Mouse (Mus musculus): ENCODE results near the gene Gm20716.
"Not testable (repeated sequence)": the region's sequence is repeated elsewhere in the genome, so short reads cannot be mapped to it uniquely, and the experiment has no call there.

Gene Gm20716

DNA sequence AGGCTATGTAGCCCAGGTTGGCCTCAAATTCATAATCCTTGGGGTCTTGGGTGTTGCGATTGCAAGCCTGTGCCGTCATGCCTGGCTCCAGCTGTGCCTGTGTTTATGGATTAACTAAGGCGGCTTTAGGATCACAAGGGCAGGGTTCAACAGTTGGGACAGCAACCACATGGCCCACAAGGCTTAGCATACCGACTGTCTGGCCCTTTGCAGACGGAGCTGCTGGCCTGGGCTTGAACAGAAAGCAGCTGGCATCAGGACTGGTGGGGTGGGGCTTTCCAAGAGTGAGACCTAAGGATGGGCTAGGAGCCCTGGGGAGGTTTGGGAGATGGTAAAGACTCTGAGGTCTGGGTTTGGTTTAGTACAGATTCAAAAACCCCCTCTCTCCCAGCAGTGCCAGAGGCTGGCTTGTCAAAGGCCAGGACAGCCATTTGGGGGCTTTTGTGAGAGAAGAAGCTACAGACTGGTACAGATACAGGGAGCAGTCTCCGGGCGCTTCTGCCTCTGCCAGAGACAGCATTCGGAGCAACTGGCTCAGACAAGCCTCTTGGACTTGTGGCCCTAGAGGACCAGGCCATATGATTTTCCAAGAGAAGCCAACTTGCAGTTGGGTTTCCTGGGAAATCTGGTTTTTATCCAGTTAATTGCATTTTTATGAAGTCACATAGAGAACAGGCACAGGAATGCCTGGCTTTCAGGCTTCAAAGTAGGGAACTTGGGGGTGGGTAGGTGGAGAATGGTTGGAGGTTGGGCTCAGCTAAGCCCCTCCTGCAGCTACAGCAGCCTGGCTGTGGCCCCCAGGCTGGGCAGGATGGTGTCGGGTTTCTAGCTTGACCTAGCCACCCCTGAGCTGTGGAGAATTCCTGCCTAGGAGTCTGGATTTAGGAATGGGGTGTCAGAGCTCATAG, 61.0 kb downstream of the Gm20716 start:
- in situ Hi-C loops (cut with MseI, MboI) = no loop called here

DNA sequence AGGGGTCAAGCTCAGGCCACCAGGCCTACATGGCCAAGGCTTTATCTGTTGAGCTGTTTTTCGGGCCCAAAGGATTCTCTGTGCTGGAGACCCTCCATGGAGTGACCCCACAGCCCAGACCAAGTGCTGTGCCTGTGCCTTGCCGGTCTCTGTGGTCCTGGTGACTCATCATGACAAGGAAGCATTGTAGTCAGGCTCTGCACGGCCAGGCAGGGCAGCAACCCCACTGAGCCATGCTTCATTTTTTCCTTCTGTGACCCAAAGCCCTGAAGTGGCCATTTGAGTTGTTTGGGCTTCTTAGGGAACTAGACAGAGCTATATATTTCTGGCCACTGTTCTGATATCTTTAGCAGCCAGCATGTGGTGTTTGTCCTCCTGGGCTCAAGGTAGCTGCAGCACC, 62.4 kb downstream of the Gm20716 start:
- in situ Hi-C loops (cut with MseI, MboI) = no loop called here

DNA sequence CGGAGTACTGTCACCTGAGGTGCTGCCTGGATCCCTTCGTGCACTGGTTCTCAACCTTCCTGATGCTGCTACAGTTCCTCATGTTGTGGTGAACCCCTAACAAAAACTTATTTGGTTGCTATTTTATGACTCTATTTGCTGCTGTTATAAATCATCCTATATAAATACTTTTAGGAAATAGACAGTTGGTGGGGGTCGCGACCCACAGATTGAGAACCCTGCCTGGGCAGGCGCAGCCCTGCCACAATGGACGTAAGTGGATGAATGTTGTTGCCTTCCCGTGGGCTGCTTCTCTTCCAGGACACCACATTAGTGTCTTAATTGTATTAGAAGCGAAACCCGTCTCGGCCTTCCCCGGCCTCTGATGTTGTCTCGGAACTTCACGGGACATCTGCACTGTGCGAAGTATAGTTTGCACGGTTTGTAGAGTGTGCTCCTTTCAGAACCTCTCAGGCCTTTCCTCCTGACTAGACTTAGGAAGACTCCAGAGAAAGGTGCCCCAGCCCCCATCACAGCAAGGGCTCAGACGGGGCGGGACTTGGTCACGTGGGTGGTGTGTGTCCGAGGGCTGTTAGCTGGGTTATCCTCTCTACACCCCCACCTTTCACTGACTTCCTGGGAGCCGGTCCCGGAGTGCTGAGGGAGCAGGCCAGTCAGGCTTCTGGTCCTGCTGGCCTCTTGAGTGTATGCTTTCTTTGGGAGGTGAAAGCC, 63.3 kb downstream of the Gm20716 start:
- in situ Hi-C loops (cut with MseI, MboI) = no loop called here

DNA sequence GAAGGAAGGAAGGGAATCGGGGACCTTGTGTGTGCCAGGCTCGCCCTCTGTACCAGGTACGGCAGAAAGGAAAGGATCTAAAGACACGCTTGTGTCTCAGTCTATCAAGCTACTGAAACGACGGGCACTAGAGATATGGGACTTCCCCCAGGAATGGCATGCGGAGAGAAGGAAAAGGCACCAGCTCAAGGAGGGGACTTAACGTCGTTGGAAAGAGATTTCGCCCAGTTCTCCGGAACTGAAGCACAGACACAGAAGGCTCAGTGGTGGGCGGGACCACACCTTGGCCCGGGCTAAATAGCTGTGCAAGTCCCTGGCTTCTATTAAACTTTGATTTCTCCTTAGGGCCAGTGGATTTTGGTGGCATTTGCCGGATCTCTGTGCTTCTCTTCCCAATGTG, 68.2 kb downstream of the Gm20716 start:
- in situ Hi-C loops (cut with MseI, MboI) = no loop called here

DNA sequence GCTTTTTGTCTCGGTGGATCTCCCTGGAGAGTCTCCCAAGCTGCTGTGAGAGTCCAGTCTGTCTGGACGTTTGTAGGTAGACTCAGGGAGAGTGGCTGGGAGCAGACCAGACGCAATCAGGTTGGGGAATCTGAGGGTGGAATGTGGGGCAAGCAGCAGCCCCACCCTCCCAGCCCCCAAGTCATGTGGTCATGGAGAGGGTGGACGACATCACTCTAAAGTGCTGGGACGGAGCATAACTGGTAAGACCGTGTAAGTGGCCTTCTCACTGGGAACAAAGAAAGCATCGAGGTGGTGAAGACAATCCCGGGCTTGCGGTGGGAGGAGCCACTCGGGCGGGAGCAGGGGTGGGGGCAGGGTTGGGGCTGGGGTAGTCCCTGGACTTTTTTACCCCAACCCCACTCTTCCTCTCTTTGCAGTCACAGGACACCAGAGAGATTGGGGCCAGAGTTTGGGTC, 68.6 kb downstream of the Gm20716 start:
- in situ Hi-C loops (cut with MseI, MboI) = no loop called here

DNA sequence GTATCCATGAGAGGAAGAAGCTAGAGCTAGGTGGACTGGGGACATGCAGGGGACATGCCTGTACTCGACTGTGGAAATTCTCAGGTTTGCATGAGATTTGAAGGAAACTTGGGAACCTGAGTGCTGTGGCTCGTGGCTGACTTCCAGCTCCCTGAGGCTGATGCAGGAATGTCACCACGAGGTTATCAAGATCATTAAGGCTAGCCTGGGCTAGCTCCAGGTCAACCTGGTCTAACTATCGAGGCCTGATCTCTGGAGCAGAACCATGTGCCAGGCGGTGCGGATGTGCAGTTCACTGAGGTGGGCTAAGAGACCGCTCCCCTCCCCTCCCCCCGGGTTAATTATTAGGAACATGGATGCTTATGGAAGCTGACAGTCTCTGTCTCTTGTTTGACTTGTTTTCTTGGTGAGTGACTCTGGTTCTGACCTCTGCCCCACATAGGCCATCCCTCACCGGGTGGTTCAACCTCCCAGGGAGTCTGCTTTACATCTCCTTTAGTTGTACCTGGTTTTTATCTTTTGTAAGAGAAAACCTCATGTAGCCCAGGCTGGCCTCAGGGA, 69.7 kb downstream of the Gm20716 start:
- in situ Hi-C loops (cut with MseI, MboI) = no loop called here

DNA sequence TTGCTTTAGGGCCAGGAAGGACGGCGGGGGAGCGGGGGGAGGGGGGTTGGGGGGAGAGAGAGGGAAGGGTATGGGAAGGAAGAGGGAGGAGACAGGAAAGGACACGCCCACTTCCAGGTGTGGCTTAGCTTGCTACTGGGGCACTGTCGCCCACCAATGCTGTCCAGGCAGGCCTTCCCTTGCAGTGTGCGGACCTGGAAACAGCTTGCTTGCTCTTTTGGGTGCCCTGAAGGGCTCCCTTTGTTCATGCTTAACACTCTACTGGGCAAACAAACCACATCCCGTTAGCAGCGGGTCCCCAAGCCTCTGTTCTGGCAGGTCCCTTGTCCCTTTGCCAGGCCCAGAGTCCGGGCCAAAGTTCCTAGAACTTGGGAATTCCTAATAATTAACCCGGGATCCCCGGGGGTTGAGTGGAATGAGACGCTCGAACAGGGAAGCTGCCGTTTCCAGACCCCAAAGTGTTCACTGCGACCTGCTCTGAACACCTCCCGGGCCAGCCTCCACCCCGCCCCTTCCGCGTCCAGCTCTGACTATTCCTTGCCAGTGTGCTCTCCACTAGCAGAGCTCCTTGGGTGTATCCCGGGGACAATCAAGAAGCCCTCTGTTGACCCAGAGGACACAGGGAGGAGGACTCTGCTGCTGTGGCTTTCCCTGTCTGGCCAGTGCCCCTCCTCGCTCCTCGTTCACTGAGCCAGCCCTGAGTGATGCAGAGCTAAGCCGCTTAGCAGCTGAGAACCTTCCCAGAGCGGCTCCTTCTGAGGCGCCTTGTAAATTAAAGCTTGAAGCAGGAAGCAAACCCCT, 71.1 kb downstream of the Gm20716 start:
- in situ Hi-C loops (cut with MseI, MboI) = no loop called here

DNA sequence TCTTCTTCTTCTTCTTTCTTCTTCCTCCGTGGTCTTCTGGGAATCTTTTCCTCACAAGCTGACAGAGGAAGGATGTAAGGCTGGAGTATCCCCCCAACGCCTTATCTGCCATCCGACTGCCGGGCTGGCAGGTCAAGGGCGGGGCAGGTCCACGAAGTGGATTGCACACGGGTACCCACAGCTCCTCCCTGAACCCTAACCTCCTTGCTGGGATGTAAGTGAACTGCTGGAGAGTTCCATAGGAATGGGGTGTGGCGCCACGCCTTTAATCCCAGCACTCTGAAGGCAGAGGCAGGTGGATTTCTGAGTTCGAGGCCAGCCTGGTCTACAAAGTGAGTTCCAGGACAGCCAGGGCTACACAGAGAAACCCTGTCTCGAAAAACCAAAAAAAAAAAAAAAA, 72.2 kb downstream of the Gm20716 start:
- in situ Hi-C loops (cut with MseI, MboI) = not testable (repeated sequence)

DNA sequence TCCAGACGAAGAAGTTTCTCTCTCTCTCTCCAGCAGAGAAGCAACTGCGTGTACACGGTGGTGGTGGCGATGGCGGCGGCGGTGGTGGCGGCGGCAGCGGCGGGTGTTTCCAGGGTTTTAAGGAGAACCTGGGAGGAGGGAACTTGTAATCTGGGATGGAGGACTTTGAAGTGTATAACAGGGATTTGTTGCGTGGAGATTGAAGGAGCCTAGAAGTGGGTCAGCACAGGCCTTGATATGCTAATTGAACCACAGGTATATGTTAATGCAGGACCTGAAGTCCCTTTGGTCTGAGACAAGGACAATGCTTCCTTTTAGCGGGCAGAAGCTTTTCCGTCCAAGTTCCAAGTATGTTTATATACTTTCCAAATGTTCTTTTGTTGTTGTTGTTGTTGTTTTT, 73.8 kb downstream of the Gm20716 start:
- in situ Hi-C loops (cut with MseI, MboI) = no loop called here

DNA sequence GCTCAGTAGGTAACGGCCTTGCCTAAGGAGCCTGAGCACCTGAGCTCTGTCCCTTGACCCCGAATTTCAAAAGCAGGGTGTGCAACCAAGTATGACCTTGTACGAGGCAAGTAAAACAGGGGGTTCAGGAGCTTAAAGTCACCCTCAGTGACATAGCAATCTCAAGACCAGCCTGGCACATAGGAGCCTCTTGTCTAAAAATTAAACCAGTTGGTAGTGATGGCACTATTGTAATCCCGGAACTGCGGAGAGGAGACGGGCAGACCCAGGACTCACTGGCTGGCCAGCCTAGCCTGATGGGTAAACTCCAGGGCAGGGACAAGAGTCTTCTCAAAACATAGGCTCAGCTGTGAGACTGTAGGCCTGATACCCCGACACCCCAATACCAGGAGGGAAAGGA, 74.5 kb downstream of the Gm20716 start:
- in situ Hi-C loops (cut with MseI, MboI) = no loop called here

DNA sequence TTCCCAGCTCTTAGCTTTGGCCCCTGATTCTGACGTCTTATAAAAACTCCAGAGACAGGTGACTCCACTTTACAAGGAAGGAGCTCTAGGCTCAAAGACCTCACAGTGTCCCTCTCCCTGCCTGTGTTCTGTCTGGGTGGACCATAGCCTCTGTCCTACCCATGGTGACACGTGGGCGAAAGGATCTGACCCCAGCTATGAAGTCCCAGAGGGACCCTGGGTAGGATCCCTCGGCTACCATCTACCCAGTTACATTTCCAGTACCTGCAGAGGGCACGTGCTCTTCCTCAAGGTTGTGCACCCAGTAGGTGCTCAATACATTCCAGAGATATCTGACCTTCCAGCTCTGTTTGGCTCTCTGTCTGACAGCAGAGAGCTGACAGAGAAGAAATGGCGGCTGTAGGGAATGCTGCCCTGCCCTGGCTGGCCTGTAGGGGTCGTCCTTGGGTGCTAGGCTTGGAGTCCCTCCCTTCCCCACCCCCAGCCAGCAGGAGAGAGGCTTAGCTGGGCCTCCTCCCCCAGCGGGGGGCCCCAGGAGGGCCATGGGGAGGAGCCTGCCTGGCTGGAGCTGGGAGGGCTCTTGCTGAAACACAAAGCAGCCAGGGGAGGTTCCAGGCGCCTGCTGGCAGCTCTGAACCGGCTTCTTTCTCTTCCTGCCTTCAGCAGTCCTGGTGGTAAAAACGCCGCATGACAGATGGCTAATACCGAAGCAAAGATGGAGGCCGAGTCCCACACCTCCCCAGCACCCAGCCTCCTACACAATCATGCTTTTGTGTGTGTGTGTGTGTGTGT, 75.9 kb downstream of the Gm20716 start:
- in situ Hi-C loops (cut with MseI, MboI) = no loop called here

DNA sequence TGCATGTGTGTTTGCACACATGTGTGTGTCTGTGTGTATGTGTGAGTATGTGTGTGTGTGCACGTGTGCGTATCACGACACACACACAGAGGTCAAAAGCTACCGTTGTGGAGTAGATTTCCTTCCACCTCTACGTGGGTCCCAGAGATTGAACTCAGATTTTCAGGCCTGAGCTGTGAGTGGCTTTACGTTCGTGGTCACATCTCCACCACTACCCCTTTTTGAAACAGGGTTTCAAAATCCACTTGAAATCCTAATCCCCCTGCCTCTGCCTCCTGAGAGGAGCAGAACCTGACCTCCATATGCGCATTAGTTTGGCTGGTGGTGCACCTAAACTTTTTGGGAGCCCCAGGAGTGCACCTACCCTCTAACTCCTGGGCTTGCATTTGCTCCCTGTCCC, 80.9 kb downstream of the Gm20716 start:
- in situ Hi-C loops (cut with MseI, MboI) = no loop called here

DNA sequence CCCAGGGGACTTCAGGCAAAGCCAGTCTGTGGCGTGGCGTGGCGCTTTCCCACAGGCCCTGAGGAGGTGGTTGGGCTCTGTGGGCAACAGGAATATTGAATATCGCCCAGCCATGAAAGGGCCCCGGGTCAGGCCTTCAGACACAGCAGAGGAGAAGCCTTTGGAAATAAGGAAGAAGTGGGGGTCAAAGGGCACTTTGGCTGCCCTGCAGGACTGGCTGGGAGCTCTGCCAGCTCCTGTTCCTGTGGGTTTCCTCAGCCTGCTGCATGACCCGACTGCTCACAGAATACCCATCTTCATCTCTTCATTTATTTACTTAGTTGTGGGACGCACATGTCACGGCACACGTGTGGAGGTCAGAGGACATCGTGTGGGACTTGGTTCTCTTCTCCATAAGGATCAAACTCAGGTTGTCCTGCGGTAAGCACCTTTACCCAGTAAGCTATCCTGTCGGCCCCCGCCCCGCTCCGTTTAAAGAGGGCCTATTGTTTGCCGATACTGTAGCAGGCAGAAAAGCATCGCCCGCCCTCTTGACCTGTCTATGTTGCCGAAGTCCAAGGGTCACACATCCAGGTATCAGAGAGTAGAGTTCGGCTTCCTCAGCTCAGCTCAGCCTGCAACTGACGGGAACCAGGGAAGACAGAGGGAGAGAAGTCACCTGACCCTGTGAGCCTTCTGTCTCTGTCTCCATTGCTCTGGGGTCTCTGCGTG, 82.3 kb downstream of the Gm20716 start:
- in situ Hi-C loops (cut with MseI, MboI) = no loop called here

DNA sequence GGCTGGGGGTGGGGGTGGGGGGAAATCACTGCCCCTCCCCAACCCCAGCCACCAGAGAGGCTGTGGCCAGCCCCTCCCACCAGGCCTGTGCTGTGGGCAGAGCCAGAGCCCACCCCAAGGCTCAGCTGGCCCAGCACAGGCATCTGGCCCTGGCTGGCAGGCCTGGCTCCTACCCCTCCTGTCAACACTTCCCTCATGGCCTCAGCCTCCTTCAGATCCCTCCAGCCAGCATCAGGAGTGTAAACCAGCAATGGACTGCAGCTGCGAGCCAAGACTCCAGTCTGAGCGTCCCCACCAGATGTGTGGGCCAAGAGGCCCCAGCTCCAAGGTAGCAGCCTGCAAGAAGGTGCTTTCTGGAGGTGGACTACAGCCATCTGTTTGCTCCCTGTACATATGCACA, 84.7 kb downstream of the Gm20716 start:
- in situ Hi-C loops (cut with MseI, MboI) = no loop called here

DNA sequence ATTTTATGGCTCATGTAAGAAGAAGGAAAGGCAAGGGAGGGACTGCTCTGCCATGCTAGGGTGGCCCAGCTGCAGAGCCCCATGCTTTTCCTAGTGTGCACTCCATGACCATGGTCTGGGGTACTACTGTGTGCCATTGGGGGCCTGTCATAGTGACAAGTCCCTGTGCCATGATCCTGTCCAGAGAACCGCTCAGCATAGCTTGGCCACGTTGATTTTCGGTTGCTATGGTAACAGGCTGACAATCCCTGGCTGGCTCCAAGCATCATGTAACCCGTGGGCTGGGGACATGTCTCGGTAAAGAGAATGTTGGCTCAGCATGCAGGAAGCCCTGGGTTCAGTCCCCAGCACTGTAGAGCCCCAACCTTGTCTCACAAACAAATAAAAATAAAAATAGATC, 86.4 kb downstream of the Gm20716 start:
- in situ Hi-C loops (cut with MseI, MboI) = no loop called here

DNA sequence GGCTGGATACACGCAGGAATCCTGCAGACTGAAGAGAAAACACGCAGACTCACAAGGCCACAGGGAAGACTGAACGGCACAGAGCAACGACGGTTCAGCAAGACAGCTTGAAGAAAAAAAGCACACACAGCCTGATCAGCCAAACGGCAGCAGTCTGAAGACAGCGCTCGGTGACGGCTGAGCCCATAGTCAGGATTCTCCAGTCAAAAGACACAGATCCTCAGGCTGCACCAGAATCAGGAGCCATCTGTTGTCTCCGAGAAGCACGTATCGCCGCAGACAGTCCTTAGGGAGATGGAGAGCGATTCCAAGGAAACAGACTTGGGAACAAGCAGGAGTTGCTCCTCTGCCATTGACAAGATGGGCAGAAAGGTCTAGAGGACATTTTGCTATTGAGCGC, 93.0 kb downstream of the Gm20716 start:
- in situ Hi-C loops (cut with MseI, MboI) = loop anchor here in 1 of 2 experiments (5.0 kb wide), 1 partner anchor 60 kb away; no protein-coding TSS in a partner anchor
